Comparison of ENCODE assay signal across 9 mouse cellular contexts in genomic region chr16:10374254-10375011, GRCm38 (mm10). TPM values are rescaled to one million over a fixed set of nuclear protein-coding genes. Genes with fewer than 3 reads are reported as not detected.
DNase-seq lines count a peak whose midpoint lies in the region; ATAC-seq and TF ChIP-seq lines count a peak whose summit lies in the region.
"Had no signal": no experiment of that assay in that cellular context is flagged by ENCODE, and none has a peak within 500 bp of the region (broad histone marks: within the 10 kb centered on the region; RNA-seq: fewer than 3 reads in every experiment).

No protein-coding gene starts in this region.

- WGBS in embryonic facial prominence, embryonic 12.5 days = 20% methylated on average over 13 of the region's 13 CpGs
- WGBS in hindbrain, embryonic 14.5 days = 23% methylated on average over 13 of the region's 13 CpGs
- WGBS in liver, adult 2 months = 29% methylated on average over 13 of the region's 13 CpGs

- no peaks in the 10 kb centered on the region for H3K36me3 ChIP-seq in embryonic facial prominence, embryonic 12.5 days
- no peaks in the 10 kb centered on the region for H3K36me3 ChIP-seq in hindbrain, embryonic 14.5 days (replicated peaks; ENCODE audit: control insufficient read depth, insufficient read depth)
- no peaks in the 10 kb centered on the region for H3K36me3 ChIP-seq in liver, adult 2 months (ENCODE audit: control insufficient read depth, insufficient read depth, low read length)

- no peak overlapping the region for H3K27ac ChIP-seq in embryonic facial prominence, embryonic 12.5 days
- no peak overlapping the region for H3K27ac ChIP-seq in hindbrain, embryonic 14.5 days
- H3K27ac ChIP-seq in liver, adult 2 months (replicated peaks; ENCODE audit: insufficient read depth, low read depth, low read length) = no peak overlapping the region
- H3K27ac ChIP-seq: left cerebral cortex, adult 2 months had no signal

- TF ChIP-seq CTCF in liver, adult 2 months (IDR thresholded peaks at IDR 0.05; ENCODE audit: low read depth, low read length) = no peak

- peak; percentile 78 for ATAC-seq in embryonic facial prominence, embryonic 12.5 days (ENCODE audit: insufficient number of reproducible peaks, insufficient read depth, low FRiP score, low TSS enrichment)
- peak; percentile 85 for ATAC-seq in hindbrain, embryonic 14.5 days (ENCODE audit: low FRiP score)

- H3K9ac ChIP-seq in embryonic facial prominence, embryonic 12.5 days = no peak overlapping the region
- H3K9ac ChIP-seq in hindbrain, embryonic 14.5 days = peak overlapping the region; percentile 28; the same call in 1 of the 2 replicates
- no peak overlapping the region for H3K9ac ChIP-seq in liver, adult 2 months (ENCODE audit: low read depth, low read length)

- peak overlapping the region; percentile 40 for H3K4me2 ChIP-seq in embryonic facial prominence, embryonic 12.5 days (replicated peaks)
- peak overlapping the region; percentile 45 for H3K4me2 ChIP-seq in hindbrain, embryonic 14.5 days (replicated peaks)

- H3K4me1 ChIP-seq in embryonic facial prominence, embryonic 12.5 days = 0 out of 2 replicates have a peak, but pooled peaks cover 11% of the 10 kb centered on the region
- peaks cover 12% of the 10 kb centered on the region; the same call in 1 of the 2 replicates for H3K4me1 ChIP-seq in hindbrain, embryonic 14.5 days (replicated peaks; ENCODE audit: control insufficient read depth, insufficient read depth, low read length)
- H3K4me1 ChIP-seq in liver, adult 2 months (ENCODE audit: control insufficient read depth, insufficient read depth, low read length) = no peaks in the 10 kb centered on the region

- no peak for TF ChIP-seq POLR2A in liver, adult 2 months (IDR thresholded peaks at IDR 0.05; ENCODE audit: extremely low read depth, insufficient read depth, low read length)

- H3K4me3 ChIP-seq in embryonic facial prominence, embryonic 12.5 days = 0 out of 2 replicates have a peak overlapping the region, but pooled peaks have one; percentile 9
- H3K4me3 ChIP-seq in hindbrain, embryonic 14.5 days (replicated peaks; ENCODE audit: low read length) = peak overlapping the region; percentile 5; the same call in 1 of the 2 replicates
- no peak overlapping the region for H3K4me3 ChIP-seq in liver, adult 2 months (ENCODE audit: insufficient read depth, low read depth, low read length)
- H3K4me3 ChIP-seq: left cerebral cortex, adult 2 months had no signal

- DNase-seq in ovary, adult 18-20 months (ENCODE audit: low spot score) = peak; percentile 26
- no peak for DNase-seq in ovary, postnatal 14 days (ENCODE audit: low spot score)
- DNase-seq in hindbrain, embryonic 14.5 days (ENCODE audit: low spot score) = peak; percentile 74
- DNase-seq in liver, adult 2 months (ENCODE audit: extremely low read depth, low read depth, low spot score) = peak; percentile 65
- DNase-seq in neural tube, embryonic 10.5 days (ENCODE audit: extremely low spot score, low spot score) = peak; percentile 32
- DNase-seq in thymus, postnatal 10 days (ENCODE audit: low spot score in 2 of 2) = no peak
- no peak for DNase-seq in B cell, adult 2 months

- no peaks in the 10 kb centered on the region for H3K9me3 ChIP-seq in embryonic facial prominence, embryonic 12.5 days
- no peaks in the 10 kb centered on the region for H3K9me3 ChIP-seq in hindbrain, embryonic 14.5 days (ENCODE audit: control insufficient read depth, low read length)

- no peaks in the 10 kb centered on the region for H3K79me2 ChIP-seq in liver, adult 2 months (ENCODE audit: control insufficient read depth, insufficient read depth, low read length)

- no peaks in the 10 kb centered on the region for H3K27me3 ChIP-seq in embryonic facial prominence, embryonic 12.5 days
- no peaks in the 10 kb centered on the region for H3K27me3 ChIP-seq in hindbrain, embryonic 14.5 days (ENCODE audit: control insufficient read depth, insufficient read depth, low read length)
- no peaks in the 10 kb centered on the region for H3K27me3 ChIP-seq in liver, adult 2 months (ENCODE audit: control insufficient read depth, insufficient read depth, low read length)

RNA-seq across cellular contexts. Expression of gene Tekt5, which starts 20.9 kb away (rescaled TPM):
- not detected in 2 replicates for polyA plus RNA-seq in embryonic facial prominence, embryonic 12.5 days (2016; fragmentation: Nextera tagmentation; extraction: Ambion mirVana)
- 16.1 and 17.9 TPM in 2 replicates for polyA plus RNA-seq in hindbrain, embryonic 14.5 days (2014; fragmentation: Nextera tagmentation; extraction: Ambion mirVana)
- 0.09 TPM in 1 of 2 replicates, not detected in the other for total RNA-seq in liver, adult 2 months (2014; rRNA removed)
- polyA plus RNA-seq in liver, adult 2 months (2012; rRNA removed) = 0.07 and 0.12 TPM in 2 replicates

RNA-seq across cellular contexts. Expression of gene Nubp1, which starts 37.3 kb away (rescaled TPM):
- polyA plus RNA-seq in embryonic facial prominence, embryonic 12.5 days (2016; fragmentation: Nextera tagmentation; extraction: Ambion mirVana) = 61.8 and 68.7 TPM in 2 replicates
- 46.0 and 50.4 TPM in 2 replicates for polyA plus RNA-seq in hindbrain, embryonic 14.5 days (2014; fragmentation: Nextera tagmentation; extraction: Ambion mirVana)
- total RNA-seq in liver, adult 2 months (2014; rRNA removed) = 16.4 and 19.4 TPM in 2 replicates
- polyA plus RNA-seq in liver, adult 2 months (2012; rRNA removed) = 20.0 and 24.5 TPM in 2 replicates

Comparison
In these comparisons a context has a peak if more than half of its experiments do, and no peak if none do; other contexts are left out.
1. DNase-seq: peak in ovary, adult 18-20 months (single experiment), hindbrain, embryonic 14.5 days (single experiment), liver, adult 2 months (single experiment) and neural tube, embryonic 10.5 days (single experiment); none in ovary, postnatal 14 days (single experiment), thymus, postnatal 10 days (0 of 2) and B cell, adult 2 months (0 of 2).
2. RNA of gene Tekt5, which starts 20.9 kb away (polyA plus RNA-seq): 16.1 to 17.9 TPM in hindbrain, embryonic 14.5 days; 0.07 to 0.12 TPM in liver, adult 2 months and not detected in embryonic facial prominence, embryonic 12.5 days; every median in the first group is over 10 times any median in the second.